Mouse (Mus musculus) liver, embryonic 12.5 days (tissue): Measurements from ENCODE around the gene Gm11077. TPM values are rescaled to one million over a fixed set of nuclear protein-coding genes. Genes with fewer than 3 reads are reported as not detected.
A peak's percentile ranks its signal among the peaks of the same experiment; 100 is the strongest.

Experiments
- ATAC-seq: fragments of 200-750 bp; cut with Nextera tagmentation; 2 replicates; pipeline ENCODE4 v1.8.0; 2017; ENCODE audit warnings: moderate number of reproducible peaks, mild to moderate bottlenecking, moderate library complexity
- H3K27ac ChIP-seq: fragments of 300-500 bp; sonication (generic); 2 replicates; pipeline ENCODE4 v1.5.1; 2016; ENCODE audit warnings: mild to moderate bottlenecking
- H3K27me3 ChIP-seq: fragments of 300-500 bp; sonication (generic); replicated peaks from 2 replicates; pipeline ENCODE4 v1.6.1; 2016; ENCODE audit warnings: mild to moderate bottlenecking, moderate library complexity
- H3K36me3 ChIP-seq: fragments of 300-500 bp; sonication (generic); 2 replicates; pipeline ENCODE4 v1.6.1; 2016; ENCODE audit warnings: mild to moderate bottlenecking, moderate library complexity
- H3K4me1 ChIP-seq: fragments of 300-500 bp; sonication (generic); 2 replicates; pipeline ENCODE4 v1.6.1; 2016
- H3K4me2 ChIP-seq: fragments of 300-500 bp; sonication (generic); 2 replicates; pipeline ENCODE4 v1.6.1; 2016; ENCODE audit warnings: mild to moderate bottlenecking, moderate library complexity
- H3K4me3 ChIP-seq: fragments of 300-500 bp; sonication (generic); 2 replicates; pipeline ENCODE4 v1.5.1; 2016; ENCODE audit warnings: mild to moderate bottlenecking, moderate library complexity
- H3K9ac ChIP-seq: fragments of 300-500 bp; sonication (generic); 2 replicates; pipeline ENCODE4 v1.6.1; 2016; ENCODE audit warnings: mild to moderate bottlenecking, moderate library complexity
- H3K9me3 ChIP-seq: fragments of 300-500 bp; sonication (generic); replicated peaks from 2 replicates; pipeline ENCODE4 v1.6.1; 2016; ENCODE audit warnings: mild to moderate bottlenecking, moderate library complexity
- WGBS: fragments of 180-500 bp; shearing (Covaris S2); methylation state at CpG from one replicate; pipeline ENCODE4 v1.1.7; 2016; ENCODE audit not compliant: insufficient replicate concordance; 5-methylcytosine and 5-hydroxymethylcytosine counted together
- polyA plus RNA-seq: library from polyadenylated mRNA; unstranded; fragments of >200 nt; fragmentation: Nextera tagmentation; extraction: Ambion mirVana; gene quantifications from 2 replicates; pipeline ENCODE4 v1.2.1, GENCODE M21; 2016

Gene Gm11077
- polyA plus RNA-seq, 1 experiment from 2014 or later = not detected

- Histone ChIP-seq H3K27ac (no peak overlapping the region), H3K36me3 (no peaks in the 10 kb centered on the region), H3K4me3 (no peak overlapping the region), H3K27me3 (no peaks in the 10 kb centered on the region), H3K9me3 (no peaks in the 10 kb centered on the region; the same call in 1 of the 2 replicates), H3K9ac (no peak overlapping the region), H3K4me1 (no peaks in the 10 kb centered on the region), H3K4me2 (no peak overlapping the region)
- WGBS = 58% methylated on average over 10 of the region's 10 CpGs
- no peak for ATAC-seq
Observed at GRCm38 (mm10) chr6:140708059-140708458, 21.0 kb upstream of the Gm11077 start.

DNA sequence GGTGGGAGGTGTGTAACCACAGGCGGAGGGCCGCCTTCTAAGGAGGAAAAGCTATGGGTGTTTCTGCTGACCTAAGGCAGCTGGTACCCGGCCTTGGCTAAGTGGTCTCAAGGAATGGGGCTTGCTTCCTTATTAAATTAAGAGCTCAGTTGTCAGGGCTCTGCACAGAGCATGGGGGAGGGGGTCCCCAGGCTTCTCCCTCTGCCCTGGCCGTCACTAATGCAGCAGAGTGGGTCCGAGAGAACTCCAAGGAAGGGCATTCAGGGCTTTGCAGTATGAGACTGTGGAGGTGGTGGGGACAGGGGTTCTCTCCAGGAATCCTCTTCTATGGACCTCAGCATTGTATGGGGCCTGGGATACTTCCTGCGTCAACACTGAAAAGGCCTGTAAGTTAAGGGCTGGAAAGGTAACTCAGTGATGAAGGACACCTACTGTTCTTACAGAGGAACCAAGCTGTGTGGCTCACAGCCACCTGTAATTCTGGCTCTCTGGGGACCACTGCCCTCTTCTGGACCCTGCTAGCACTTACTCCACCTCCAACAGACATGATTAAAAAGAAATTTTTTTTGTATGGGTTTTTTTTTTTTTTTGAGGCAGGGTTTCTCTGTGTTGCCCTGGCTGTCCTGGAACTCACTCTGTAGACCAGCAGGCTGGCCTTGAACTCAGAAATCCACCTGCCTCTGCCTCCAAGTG lies 19.5 kb upstream of the Gm11077 start:
- Histone ChIP-seq H3K27ac (no peak overlapping the region), H3K4me3 (no peak overlapping the region), H3K4me2 (no peak overlapping the region), H3K36me3 (no peaks in the 10 kb centered on the region), H3K9me3 (no peaks in the 10 kb centered on the region; the same call in 1 of the 2 replicates), H3K27me3 (no peaks in the 10 kb centered on the region; the same call in 1 of the 2 replicates), H3K4me1 (no peaks in the 10 kb centered on the region), H3K9ac (no peak overlapping the region)
- WGBS = 76% methylated on average over 6 of the region's 6 CpGs
- no peak for ATAC-seq

GRCm38 (mm10) chr6:140712754-140713153 lies 16.3 kb upstream of the Gm11077 start:
- 7% methylated on average over 11 of the region's 11 CpGs for WGBS
- Histone ChIP-seq H3K9me3 (no peaks in the 10 kb centered on the region), H3K4me1 (no peaks in the 10 kb centered on the region), H3K27ac (no peak overlapping the region), H3K36me3 (no peaks in the 10 kb centered on the region), H3K4me3 (no peak overlapping the region), H3K4me2 (no peak overlapping the region), H3K27me3 (no peaks in the 10 kb centered on the region; the same call in 1 of the 2 replicates), H3K9ac (no peak overlapping the region)
- no peak for ATAC-seq

DNA sequence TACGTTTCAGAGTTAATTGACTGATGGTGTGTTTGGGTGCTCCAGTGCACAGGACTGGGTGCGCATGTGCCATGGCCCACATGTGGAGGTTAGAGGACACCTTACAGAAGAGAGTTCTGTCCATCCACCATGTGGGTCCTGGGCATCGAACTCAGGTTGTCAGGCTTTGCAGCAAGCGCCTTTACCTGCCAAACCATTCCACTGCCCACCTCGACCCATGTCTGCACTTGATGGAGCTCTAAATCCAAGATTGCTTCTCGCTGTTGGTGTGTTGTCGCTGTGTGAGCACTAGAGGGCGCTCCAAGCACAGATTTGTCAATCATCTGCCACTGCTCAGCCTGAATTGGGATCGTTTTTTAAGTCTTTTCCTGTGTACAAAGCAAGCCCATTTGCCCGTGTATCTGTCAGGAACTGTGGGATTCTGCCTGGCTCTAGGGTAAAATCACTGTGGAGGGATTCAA lies 14.1 kb upstream of the Gm11077 start:
- H3K9me3 ChIP-seq = no peaks in the 10 kb centered on the region
- H3K4me2 ChIP-seq = no peak overlapping the region
- WGBS = 14% methylated on average over 10 of the region's 10 CpGs
- H3K36me3 ChIP-seq = no peaks in the 10 kb centered on the region
- H3K27me3 ChIP-seq = no peaks in the 10 kb centered on the region; the same call in 1 of the 2 replicates
- H3K27ac ChIP-seq = no peak overlapping the region
- ATAC-seq = no peak; the same call in 1 of the 2 replicates
- H3K4me3 ChIP-seq = no peak overlapping the region
- H3K4me1 ChIP-seq = no peaks in the 10 kb centered on the region
- H3K9ac ChIP-seq = no peak overlapping the region

DNA sequence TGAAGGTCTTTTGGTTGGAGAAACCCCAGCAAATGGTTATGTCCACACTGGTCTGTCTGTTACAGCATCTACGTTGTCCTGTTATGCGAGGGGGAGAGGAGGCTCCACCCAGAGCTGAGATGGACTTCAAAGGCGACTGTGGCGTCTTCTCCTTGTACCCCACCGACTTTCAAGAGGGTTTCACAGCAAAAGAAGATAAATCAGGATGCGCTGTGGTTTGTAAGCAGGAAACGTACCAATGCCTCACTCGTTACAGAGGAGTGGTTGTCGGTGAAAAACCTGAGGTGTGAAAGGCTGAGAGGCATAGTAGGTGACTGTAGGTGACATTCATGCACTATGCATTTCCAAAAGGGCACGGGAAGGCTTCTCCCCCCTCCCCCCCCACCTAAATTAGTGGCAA lies 7.0 kb upstream of the Gm11077 start:
- 40% methylated on average over 10 of the region's 10 CpGs for WGBS
- Histone ChIP-seq H3K4me3 (no peak overlapping the region), H3K9ac (no peak overlapping the region)

DNA sequence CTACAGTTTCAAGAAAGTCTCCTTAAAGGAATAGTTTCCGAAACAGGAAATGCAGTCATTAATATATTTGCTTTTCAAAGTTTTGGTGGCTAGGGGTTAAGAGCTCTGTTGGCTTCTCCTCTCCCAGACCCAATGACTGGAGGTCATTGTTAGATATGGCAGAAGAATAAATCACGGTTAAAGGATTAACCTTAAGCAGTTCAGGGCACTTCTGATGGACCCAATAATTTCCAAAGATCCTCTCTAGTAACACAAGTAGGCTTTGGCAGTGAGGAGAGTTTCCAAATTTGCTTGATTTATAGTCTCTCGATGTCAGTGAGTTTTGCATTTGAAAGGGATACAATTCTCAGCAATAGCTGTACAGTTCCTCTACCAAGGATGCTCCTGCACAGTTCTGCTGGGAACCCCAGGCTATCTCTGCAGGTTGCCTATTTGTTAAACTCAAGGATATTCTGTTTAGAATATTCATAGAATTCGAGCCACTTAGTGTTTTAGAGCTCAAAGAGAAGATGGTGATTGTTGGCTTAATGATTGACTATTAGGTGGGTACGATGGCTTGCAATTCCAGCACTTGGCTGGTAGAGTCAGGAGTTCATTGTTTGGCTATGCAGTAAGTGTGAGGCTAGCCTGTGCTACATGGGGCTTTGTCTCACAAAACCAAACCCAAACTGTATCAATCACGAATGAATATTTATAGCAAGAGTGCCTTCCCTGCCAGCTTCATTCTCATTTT lies 1.8 kb downstream of the Gm11077 start:
- ATAC-seq = no peak
- Histone ChIP-seq H3K27ac (no peak overlapping the region), H3K9me3 (peaks cover 11% of the 10 kb centered on the region; the same call in 1 of the 2 replicates), H3K4me3 (no peak overlapping the region), H3K27me3 (peaks cover 16% of the 10 kb centered on the region; the same call in 1 of the 2 replicates), H3K9ac (no peak overlapping the region), H3K4me2 (no peak overlapping the region), H3K36me3 (no peaks in the 10 kb centered on the region), H3K4me1 (no peaks in the 10 kb centered on the region)
- WGBS = 53% methylated on average over 6 of the region's 6 CpGs

More for the DNA sequence above, 7.0 kb upstream of the Gm11077 start:
- Histone ChIP-seq H3K9me3 (no peaks in the 10 kb centered on the region), H3K36me3 (no peaks in the 10 kb centered on the region), H3K27ac (no peak overlapping the region), H3K4me2 (no peak overlapping the region), H3K27me3 (0 out of 2 replicates have a peak, but pooled peaks cover 2% of the 10 kb centered on the region), H3K4me1 (no peaks in the 10 kb centered on the region)
- ATAC-seq = no peak

GRCm38 (mm10) chr6:140731402-140731730 lies 2.3 kb downstream of the Gm11077 start:
- no peak overlapping the region for H3K4me3 ChIP-seq
- WGBS = 63% methylated on average over 1 of the region's 1 CpGs
- no peaks in the 10 kb centered on the region for H3K4me1 ChIP-seq
- no peaks in the 10 kb centered on the region for H3K36me3 ChIP-seq
- no peak overlapping the region for H3K9ac ChIP-seq
- peaks cover 11% of the 10 kb centered on the region; the same call in 1 of the 2 replicates for H3K9me3 ChIP-seq
- peaks cover 16% of the 10 kb centered on the region; the same call in 1 of the 2 replicates for H3K27me3 ChIP-seq
- H3K4me2 ChIP-seq = no peak overlapping the region
- no peak for ATAC-seq
- H3K27ac ChIP-seq = no peak overlapping the region

DNA sequence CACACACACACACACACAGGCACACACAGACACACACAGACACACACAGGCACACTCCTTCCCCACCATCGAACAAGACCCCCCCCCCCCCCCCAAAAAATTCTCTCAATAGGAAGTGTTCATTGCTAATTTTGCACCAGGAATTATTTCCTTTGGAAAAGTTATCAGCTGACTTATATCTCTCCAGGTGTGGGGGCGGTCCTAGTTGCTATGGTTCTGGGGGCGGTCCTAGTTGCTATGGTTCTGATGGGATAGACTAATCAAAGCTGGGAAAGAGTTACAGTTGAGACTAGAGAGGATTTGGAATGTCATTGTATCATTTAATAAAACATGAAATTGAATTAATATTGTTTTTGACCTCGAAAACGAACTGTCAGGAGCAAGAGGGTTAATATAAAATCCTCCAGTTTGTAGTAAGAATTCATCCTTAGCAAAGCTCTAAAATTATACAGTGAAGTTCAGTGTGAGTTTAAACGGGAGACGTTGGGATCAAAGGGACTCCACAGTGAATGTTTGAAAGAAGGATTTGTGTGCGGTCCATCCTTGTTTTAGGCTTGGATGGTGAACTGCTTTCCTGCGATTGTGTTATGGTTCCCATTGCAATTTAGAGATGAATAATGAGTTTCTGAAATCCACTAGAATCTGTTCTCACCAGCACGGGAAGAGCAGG lies 4.0 kb downstream of the Gm11077 start:
- Histone ChIP-seq H3K4me2 (peak overlapping the region; percentile 41), H3K27me3 (peaks cover 16% of the 10 kb centered on the region; the same call in 1 of the 2 replicates), H3K9me3 (peaks cover 11% of the 10 kb centered on the region; the same call in 1 of the 2 replicates), H3K27ac (no peak overlapping the region), H3K4me3 (peak overlapping the region; percentile 19; the same call in 1 of the 2 replicates), H3K4me1 (no peaks in the 10 kb centered on the region), H3K9ac (no peak overlapping the region), H3K36me3 (no peaks in the 10 kb centered on the region)
- ATAC-seq = no peak
- 32% methylated on average over 10 of the region's 10 CpGs for WGBS

DNA sequence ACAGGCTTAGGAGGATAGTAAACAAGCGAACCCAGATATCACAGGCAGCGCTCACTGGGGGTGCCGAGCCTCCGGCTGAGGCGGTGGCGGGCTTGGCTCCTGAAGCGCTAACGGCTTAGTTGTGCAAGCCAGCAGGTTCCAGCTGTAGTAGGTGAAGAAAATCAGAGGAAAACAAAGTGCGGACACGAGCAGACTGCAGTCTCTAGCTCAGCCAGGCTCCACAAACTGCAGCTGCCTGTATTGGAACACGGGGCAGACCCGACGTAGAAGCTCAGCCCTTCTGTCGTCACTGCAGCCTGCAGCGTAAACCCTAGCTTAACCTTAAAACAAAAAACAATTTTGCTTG lies 4.5 kb downstream of the Gm11077 start:
- no peak for ATAC-seq
- H3K4me3 ChIP-seq = peak overlapping the region; percentile 19; the same call in 1 of the 2 replicates
- H3K36me3 ChIP-seq = no peaks in the 10 kb centered on the region
- no peaks in the 10 kb centered on the region for H3K4me1 ChIP-seq
- peaks cover 16% of the 10 kb centered on the region; the same call in 1 of the 2 replicates for H3K27me3 ChIP-seq
- WGBS = 15% methylated on average over 15 of the region's 15 CpGs
- no peak overlapping the region for H3K9ac ChIP-seq
- peak overlapping the region; percentile 41 for H3K4me2 ChIP-seq
- peaks cover 10% of the 10 kb centered on the region; the same call in 1 of the 2 replicates for H3K9me3 ChIP-seq
- H3K27ac ChIP-seq = no peak overlapping the region

GRCm38 (mm10) chr6:140745586-140745985 lies 16.5 kb downstream of the Gm11077 start:
- ATAC-seq = no peak
- Histone ChIP-seq H3K27me3 (no peaks in the 10 kb centered on the region), H3K4me2 (no peak overlapping the region), H3K9ac (no peak overlapping the region), H3K27ac (no peak overlapping the region), H3K4me1 (no peaks in the 10 kb centered on the region), H3K4me3 (no peak overlapping the region), H3K36me3 (no peaks in the 10 kb centered on the region), H3K9me3 (no peaks in the 10 kb centered on the region)
- 65% methylated on average over 3 of the region's 3 CpGs for WGBS

- Histone ChIP-seq H3K4me2 (no peak overlapping the region), H3K9ac (no peak overlapping the region), H3K4me3 (no peak overlapping the region), H3K9me3 (no peaks in the 10 kb centered on the region), H3K4me1 (no peaks in the 10 kb centered on the region), H3K27me3 (no peaks in the 10 kb centered on the region), H3K27ac (no peak overlapping the region), H3K36me3 (no peaks in the 10 kb centered on the region)
- whole genome bisulfite sequencing = 51% methylated on average over 2 of the region's 2 CpGs
- no peak for ATAC-seq
Observed at GRCm38 (mm10) chr6:140747591-140747990, 18.5 kb downstream of the Gm11077 start.
